Mouse (Mus musculus) ES-E14 (cell line): ENCODE results near the gene Rasl11a. TPM values are rescaled to one million over a fixed set of nuclear protein-coding genes. Genes with fewer than 3 reads are reported as not detected.
A peak's percentile ranks its signal among the peaks of the same experiment; 100 is the strongest.

Source experiments
- DNase-seq: peaks from one replicate; pipeline ENCODE4 v3.0.0-alpha.2; 2013; ENCODE audit warnings: low read depth, low spot score
- H3K27ac ChIP-seq: 2 replicates; pipeline ENCODE4 v1.5.1; 2012; ENCODE audit warnings: low read depth, mild to moderate bottlenecking, low read length, moderate library complexity, mixed read lengths; ENCODE audit not compliant: poor library complexity, insufficient read depth, severe bottlenecking
- H3K36me3 ChIP-seq: 2 replicates; pipeline ENCODE4 v1.6.1; 2012; ENCODE audit warnings: mild to moderate bottlenecking, low read length, moderate library complexity, mixed read lengths; ENCODE audit not compliant: control insufficient read depth, poor library complexity, insufficient read depth, severe bottlenecking
- H3K4me1 ChIP-seq, 2 experiments: fragments of 150-350 bp in 1 of 2; sonication (generic) in 1 of 2; 2 replicates each; pipeline ENCODE4 v1.6.1; 2012; ENCODE audit warnings: low read length in 2 of 2, mild to moderate bottlenecking in 1 of 2, mixed read lengths in 1 of 2; ENCODE audit not compliant: control insufficient read depth in 2 of 2, insufficient read depth in 2 of 2, poor library complexity in 1 of 2
- H3K4me3 ChIP-seq, 2 experiments: fragments of 150-350 bp in 1 of 2; sonication (generic) in 1 of 2; 2 replicates each; pipeline ENCODE4 v1.5.1; 2012; ENCODE audit warnings: low read length in 2 of 2, low read depth in 1 of 2, mild to moderate bottlenecking in 1 of 2, mixed read lengths in 1 of 2; ENCODE audit not compliant: insufficient read depth in 1 of 2, poor library complexity in 1 of 2, severe bottlenecking in 1 of 2
- H3K9ac ChIP-seq: 2 replicates; pipeline ENCODE4 v1.6.1; 2012; ENCODE audit warnings: low read depth, mild to moderate bottlenecking, low read length, mixed read lengths; ENCODE audit not compliant: poor library complexity, insufficient read depth, severe bottlenecking
- H3K9me3 ChIP-seq: fragments of 150-350 bp; sonication (generic); 2 replicates; pipeline ENCODE4 v1.6.1; 2012; ENCODE audit warnings: low read depth, mild to moderate bottlenecking, low read length; ENCODE audit not compliant: control insufficient read depth, insufficient read depth
- CHD2 ChIP-seq: IDR thresholded peaks from 2 replicates; pipeline ENCODE4 v1.6.1; 2014; ENCODE audit warnings: mild to moderate bottlenecking, low read depth, low read length, inconsistent platforms
- HCFC1 ChIP-seq: IDR thresholded peaks from 2 replicates; pipeline ENCODE4 v1.6.1; 2012; ENCODE audit warnings: low read length, inconsistent platforms, borderline replicate concordance; ENCODE audit not compliant: insufficient read depth
- MAFK ChIP-seq: IDR thresholded peaks from 2 replicates; pipeline ENCODE4 v1.6.1; 2014; ENCODE audit warnings: mild to moderate bottlenecking, low read depth, low read length, inconsistent platforms; ENCODE audit not compliant: insufficient read depth
- ZC3H11A ChIP-seq: IDR thresholded peaks from 2 replicates; pipeline ENCODE4 v1.6.1; 2012; ENCODE audit warnings: low read depth, mild to moderate bottlenecking, inconsistent platforms, low read length, borderline replicate concordance
- ZNF384 ChIP-seq: IDR thresholded peaks from 2 replicates; pipeline ENCODE4 v1.6.1; 2012; ENCODE audit warnings: low read depth, low read length, inconsistent platforms
- in situ Hi-C, 2 experiments: fragments of 600-800 bp; cut with MboI; formaldehyde crosslinking; loops; one replicate each; pipeline ENCODE4 v1.15.1; 2025; ENCODE audit warnings: low sequenced_read_pairs in 2 of 2, inconsistent platforms in 1 of 2; ENCODE audit not compliant: unreplicated experiment in 2 of 2
- total RNA-seq: library from RNA; depleted of rRNA; stranded (reverse); fragments of 300-350 nt; gene quantifications from 2 replicates; pipeline ENCODE4 v1.2.3, GENCODE M21; 2012; rRNA removed

Gene Rasl11a
- total RNA-seq = 4.1 and 7.3 TPM in 2 replicates

DNA sequence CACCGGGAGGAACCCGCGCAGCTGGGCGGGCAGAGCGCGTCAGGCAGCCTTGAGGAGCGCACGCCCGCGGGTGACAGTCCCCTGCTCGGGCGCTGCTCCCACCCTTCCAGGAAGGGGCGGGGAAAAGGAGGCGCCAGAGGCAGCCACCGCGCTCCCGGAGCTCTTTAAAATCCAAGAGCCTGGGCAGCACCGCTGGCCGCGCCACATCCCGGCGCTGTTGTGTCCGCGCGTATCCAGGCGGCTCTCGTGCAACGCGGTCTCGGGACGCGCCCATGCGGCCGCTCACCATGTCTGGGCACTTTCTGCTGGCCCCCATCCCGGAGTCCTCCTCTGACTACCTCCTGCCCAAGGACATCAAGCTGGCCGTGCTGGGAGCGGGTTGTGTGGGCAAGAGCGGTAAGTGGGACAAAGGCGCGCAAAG lies at the start of gene Rasl11a:
Gene Rasl11a, plus strand, starts transcription at position 127 of the 421 bp plus-strand sequence.
- Histone ChIP-seq H3K4me1 (peaks cover 0 to 2% of the 10 kb centered on the region in 2 experiments; a peak in 1 of 4 replicates), H3K27ac (no peak within 1 kb of the TSS), H3K4me3 (peak within 1 kb of the TSS; percentile 77 to 88), H3K9me3 (no peaks in the 10 kb centered on the region), H3K9ac (peak within 1 kb of the TSS; percentile 69), H3K36me3 (0 out of 2 replicates have a peak, but pooled peaks cover 3% of the 10 kb centered on the region)
- no peak for DNase-seq
- TF ChIP-seq HCFC1 (0 out of 2 replicates have a peak, but pooled peaks have one; percentile 39), MAFK (no peak)
- in situ Hi-C loops = no loop called here

DNA sequence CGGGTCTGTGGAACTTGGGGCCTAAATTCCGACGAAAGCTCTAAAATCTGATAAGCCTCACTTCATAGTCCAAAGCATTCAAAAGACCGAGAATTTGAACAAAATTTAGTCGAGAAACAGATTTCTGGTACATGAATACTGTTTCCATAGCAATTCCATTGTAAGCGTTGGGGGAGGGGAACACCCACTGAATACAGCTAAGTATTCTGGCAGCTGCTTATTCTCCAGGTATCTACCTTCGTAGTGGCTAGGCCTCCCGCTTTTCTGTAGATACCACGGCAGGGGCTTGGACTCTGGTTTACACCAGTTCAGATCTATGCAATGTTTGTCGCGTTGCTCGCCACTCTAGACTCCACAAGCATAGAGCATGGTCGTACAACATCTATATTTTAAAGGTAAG lies 49.1 kb upstream of the Rasl11a start:
- DNase-seq = no peak
- peaks cover 3 to 7% of the 10 kb centered on the region in 2 experiments; a peak in 3 of 4 replicates for H3K4me1 ChIP-seq
- in situ Hi-C loops = no loop called here

DNA sequence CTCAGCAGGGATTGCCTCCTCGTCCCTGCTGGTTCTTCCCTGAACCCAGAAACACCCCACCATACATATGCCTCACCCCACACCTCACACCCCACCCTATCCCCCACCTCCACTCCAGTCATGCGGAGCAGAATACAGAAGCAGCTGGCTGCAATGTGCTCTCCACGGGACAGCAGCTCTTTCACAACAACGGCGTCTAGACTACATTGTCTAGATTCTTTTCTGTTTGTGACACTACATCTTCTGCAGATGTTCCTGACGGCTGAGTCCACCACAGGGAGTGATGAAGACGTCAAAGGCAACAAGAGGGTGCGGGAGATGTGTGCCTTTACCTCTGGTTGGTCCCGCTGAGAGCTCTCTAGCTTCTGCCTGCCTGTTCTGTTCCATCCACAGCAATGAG lies 46.8 kb upstream of the Rasl11a start:
- DNase-seq = no peak
- Histone ChIP-seq H3K4me3 (no peak overlapping the region), H3K27ac (no peak overlapping the region; the same call in 1 of the 2 replicates), H3K9me3 (no peaks in the 10 kb centered on the region), H3K4me1 (peaks cover 2 to 3% of the 10 kb centered on the region in 2 experiments; a peak in 1 of 4 replicates), H3K36me3 (no peaks in the 10 kb centered on the region), H3K9ac (no peak overlapping the region)
- in situ Hi-C loops = no loop called here
- TF ChIP-seq MAFK = no peak

More for the DNA sequence above, 49.1 kb upstream of the Rasl11a start:
- no peak overlapping the region for H3K4me3 ChIP-seq
- no peaks in the 10 kb centered on the region for H3K9me3 ChIP-seq
- no peak overlapping the region for H3K27ac ChIP-seq
- no peak overlapping the region for H3K9ac ChIP-seq
- H3K36me3 ChIP-seq = no peaks in the 10 kb centered on the region
- TF ChIP-seq MAFK = no peak
- no peak for TF ChIP-seq ZC3H11A
- TF ChIP-seq HCFC1 = no peak
- TF ChIP-seq CHD2 = no peak
- no peak for TF ChIP-seq ZNF384

- Histone ChIP-seq H3K27ac (no peak overlapping the region), H3K4me1 (no peaks in the 10 kb centered on the region), H3K9ac (no peak overlapping the region), H3K4me3 (no peak overlapping the region), H3K9me3 (no peaks in the 10 kb centered on the region), H3K36me3 (no peaks in the 10 kb centered on the region)
- in situ Hi-C loops = no loop called here
- no peak for TF ChIP-seq MAFK
- TF ChIP-seq HCFC1 = no peak
- DNase-seq = no peak
Measured at GRCm38 (mm10) chr5:146806004-146806430, 38.9 kb upstream of the Rasl11a start.

GRCm38 (mm10) chr5:146809951-146810350 lies 34.9 kb upstream of the Rasl11a start:
- H3K36me3 ChIP-seq = no peaks in the 10 kb centered on the region
- no peaks in the 10 kb centered on the region for H3K4me1 ChIP-seq
- H3K27ac ChIP-seq = no peak overlapping the region
- H3K4me3 ChIP-seq = no peak overlapping the region
- no peaks in the 10 kb centered on the region for H3K9me3 ChIP-seq
- H3K9ac ChIP-seq = no peak overlapping the region
- in situ Hi-C loops = no loop called here
- TF ChIP-seq HCFC1 = no peak
- TF ChIP-seq ZNF384 = no peak
- TF ChIP-seq MAFK = no peak
- TF ChIP-seq CHD2 = no peak
- TF ChIP-seq ZC3H11A = no peak
- DNase-seq = no peak
